Mouse (Mus musculus) spleen, adult 12 weeks (tissue): Measurements from ENCODE around the gene Gjd3.

ENCODE experiments used
- DNase-seq: peaks from one replicate; pipeline ENCODE4 v3.0.0; 2022; ENCODE audit warnings: low spot score

Gjd3 gene

DNA sequence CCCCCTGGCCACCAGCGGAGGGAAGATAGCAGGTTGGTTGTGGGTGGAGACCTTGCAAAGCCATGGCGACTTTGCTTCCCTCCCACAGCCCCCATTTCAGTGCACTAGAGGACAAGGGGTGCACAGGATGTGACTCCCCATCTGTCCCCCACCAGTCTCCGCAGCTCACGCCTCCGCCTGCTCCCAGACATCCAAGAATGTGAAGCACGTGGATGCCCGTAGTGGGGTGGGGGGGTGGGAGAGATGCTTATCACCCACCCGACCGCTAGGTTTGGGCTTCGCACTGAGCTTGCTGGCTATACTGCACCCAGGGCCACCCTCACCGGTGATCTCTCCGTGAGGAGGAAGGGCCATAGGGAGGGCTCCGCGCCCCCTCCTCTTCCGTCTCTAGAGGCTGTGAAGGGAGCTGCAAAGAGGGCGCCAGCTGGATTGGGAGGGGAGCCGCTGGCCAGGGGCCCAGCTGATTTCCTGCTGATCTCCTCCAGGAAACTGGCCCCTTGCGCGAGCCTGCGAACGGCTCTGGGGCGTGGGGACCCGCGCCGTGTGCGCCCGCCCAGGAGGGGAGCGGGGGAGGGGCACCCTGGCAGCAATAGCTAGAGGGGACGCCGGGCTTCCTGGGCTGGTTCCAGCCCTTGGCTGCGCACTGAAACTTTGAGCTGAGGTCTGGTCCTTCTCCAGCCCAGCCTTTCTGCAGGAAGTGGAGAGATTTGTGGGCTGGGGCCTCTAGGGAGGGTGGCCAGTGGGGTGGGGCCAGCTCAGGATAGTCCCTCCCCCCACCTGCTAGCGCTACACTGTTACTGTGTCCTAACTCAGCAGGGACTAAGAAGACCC lies 19.4 kb downstream of the Gjd3 start:
- no peak for DNase-seq

DNA sequence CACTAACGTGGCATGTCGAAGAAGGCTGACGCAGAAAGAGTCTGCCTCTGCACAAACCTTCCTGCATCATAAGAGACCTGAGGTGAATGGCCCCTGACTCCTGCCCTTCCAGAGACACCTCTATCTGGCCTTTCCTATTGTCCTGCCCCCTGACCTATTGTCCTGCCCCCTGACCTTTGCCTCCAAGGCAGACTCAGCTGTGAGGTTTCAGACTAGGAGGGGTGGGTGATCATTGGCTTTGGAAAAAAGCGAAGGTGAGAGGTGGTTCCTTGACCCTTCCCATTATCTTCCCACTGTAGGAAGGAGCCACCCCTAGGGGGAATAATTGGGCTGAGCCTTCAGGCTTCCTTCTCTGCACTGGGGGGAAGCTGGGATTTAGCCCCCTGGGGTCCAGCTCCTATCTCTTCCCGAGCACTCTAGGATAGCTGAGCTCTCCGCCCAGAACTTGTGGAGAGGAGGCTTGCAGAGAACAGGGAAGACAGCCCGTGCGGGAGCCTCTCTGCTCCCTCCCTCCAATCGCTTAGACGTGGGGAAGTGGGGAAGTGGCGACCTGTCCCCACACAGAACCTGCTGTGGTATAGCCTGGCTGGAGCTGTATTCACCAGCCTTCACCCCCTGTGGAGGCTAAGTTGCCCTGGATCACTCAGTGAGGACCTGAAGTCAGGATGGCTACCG lies 20.3 kb downstream of the Gjd3 start:
- DNase-seq = no peak

GRCm38 (mm10) chr11:98961766-98962165 lies 21.1 kb downstream of the Gjd3 start:
- no peak for DNase-seq

- no peak for DNase-seq
Measured at GRCm38 (mm10) chr11:98961051-98961592, 21.7 kb downstream of the Gjd3 start.

DNA sequence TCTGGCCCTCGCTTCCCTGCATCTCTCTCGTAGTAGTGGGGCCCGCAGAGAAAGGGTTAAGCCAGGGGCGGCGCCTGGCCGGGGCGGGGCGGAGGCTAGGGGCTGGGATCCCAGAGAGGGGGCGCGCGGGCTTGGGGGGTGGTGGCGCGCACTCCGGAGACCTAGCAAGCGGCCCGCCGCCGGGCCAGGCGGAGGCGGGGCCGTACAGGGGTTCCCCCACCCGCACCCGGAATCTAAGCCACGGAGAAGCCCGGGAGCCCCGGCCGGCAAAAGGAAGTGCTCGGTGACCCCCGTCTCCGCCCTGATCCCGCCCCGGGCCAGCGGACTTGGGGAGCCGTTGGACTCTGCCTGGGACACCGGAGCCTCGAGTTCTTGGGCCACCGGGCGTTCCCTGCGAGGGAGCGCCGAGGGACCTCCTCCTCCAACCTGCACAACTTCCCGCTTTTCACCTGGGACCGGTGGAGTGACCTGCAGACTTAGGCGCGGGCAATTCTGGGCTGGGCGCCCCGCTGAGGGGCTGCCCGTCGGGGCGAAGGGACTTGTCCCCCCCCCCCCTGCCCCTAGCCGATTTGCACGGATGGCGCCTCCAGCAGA lies 22.4 kb downstream of the Gjd3 start:
- no peak for DNase-seq

DNA sequence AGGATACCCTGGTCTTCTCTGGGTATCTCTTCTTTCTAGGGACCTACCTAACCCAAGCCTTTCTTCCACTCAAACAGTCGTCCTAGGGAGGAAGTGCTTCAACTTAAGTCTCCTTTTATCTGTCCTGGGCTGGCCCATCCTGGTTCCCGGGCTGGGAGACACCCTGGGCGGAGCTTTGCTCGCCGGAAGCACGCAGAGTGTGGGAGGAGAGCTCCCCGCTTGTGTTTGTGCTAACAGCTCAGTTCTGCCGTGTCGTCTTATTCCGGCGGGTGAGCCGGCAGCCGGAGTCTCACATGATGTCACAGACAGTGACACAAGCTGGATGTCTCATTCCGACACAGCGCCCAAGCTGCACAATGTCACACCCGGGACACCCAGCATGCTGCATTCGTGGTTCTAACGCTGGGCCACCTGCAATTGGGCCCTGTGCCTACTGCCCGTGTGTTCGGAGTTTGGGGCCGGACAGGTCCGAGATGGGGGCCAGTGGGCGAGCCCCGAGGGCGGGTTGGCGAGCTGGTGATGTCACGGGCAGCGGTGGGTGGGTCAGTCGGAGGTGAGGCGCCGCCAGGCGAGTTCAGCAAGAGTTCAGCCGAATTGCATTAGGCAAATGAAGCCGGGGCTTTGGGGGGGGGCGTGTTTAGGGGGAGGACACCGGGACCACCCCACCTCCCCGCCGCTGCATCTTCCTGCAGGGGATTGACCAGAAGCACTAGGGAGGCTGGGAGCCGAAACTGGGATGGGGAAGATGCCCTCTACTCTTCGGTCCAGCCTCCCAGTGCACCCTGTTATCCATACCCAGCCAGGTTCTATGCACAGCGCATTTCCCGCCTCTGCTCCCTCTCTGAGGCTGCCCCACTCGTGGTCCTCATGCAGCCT lies 23.1 kb downstream of the Gjd3 start:
- peak; percentile 69 for DNase-seq

GRCm38 (mm10) chr11:98956340-98956739 lies 26.5 kb downstream of the Gjd3 start:
- no peak for DNase-seq

GRCm38 (mm10) chr11:98955707-98956235 lies 27.0 kb downstream of the Gjd3 start:
- DNase-seq = no peak

- no peak for DNase-seq
Measured at GRCm38 (mm10) chr11:98954801-98955706, 27.8 kb downstream of the Gjd3 start.

DNA sequence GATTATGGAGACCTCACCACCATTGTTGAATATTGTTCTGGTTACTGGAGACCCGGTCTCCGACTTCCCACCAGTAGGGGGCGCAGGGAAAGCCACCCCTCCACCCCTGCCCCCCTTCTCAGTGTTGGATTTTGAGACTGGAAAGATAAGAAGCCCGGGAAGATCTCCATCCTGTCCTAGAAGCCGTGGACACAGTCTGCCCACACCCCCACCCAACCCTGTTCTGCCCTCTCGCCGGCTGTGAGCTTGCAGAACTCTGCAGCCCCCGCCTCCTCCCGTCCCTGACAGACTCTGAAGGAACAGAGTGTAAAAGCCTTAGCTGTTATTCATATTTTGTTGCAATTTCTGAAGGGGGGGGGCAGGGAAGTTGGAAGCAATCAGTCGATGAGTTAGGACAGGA lies 28.4 kb downstream of the Gjd3 start:
- DNase-seq = no peak

GRCm38 (mm10) chr11:98953835-98954320 lies 28.9 kb downstream of the Gjd3 start:
- no peak for DNase-seq

- DNase-seq = no peak
Measured at GRCm38 (mm10) chr11:98953361-98953760, 29.5 kb downstream of the Gjd3 start.

DNA sequence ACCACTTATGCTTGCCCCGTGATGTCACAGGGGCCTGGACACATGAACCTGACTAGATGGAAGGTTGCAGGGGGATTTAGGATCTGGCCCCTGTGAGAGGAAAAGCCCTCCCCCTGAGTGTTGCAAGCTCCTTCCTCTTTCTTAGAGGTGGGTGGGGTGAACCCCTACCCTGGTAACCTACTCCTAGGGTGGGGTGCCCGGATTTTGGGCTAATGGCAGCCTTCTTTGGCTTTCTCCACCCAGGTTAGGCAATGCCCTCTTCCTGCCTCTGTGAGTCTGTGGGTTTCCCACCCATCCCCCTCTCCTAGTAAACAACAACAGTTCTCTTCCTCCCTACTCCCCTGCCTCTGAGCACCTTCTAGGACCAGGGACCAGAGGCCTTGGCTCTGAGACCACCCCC lies 30.1 kb downstream of the Gjd3 start:
- DNase-seq = no peak

GRCm38 (mm10) chr11:98952111-98952510 lies 30.7 kb downstream of the Gjd3 start:
- no peak for DNase-seq

DNA sequence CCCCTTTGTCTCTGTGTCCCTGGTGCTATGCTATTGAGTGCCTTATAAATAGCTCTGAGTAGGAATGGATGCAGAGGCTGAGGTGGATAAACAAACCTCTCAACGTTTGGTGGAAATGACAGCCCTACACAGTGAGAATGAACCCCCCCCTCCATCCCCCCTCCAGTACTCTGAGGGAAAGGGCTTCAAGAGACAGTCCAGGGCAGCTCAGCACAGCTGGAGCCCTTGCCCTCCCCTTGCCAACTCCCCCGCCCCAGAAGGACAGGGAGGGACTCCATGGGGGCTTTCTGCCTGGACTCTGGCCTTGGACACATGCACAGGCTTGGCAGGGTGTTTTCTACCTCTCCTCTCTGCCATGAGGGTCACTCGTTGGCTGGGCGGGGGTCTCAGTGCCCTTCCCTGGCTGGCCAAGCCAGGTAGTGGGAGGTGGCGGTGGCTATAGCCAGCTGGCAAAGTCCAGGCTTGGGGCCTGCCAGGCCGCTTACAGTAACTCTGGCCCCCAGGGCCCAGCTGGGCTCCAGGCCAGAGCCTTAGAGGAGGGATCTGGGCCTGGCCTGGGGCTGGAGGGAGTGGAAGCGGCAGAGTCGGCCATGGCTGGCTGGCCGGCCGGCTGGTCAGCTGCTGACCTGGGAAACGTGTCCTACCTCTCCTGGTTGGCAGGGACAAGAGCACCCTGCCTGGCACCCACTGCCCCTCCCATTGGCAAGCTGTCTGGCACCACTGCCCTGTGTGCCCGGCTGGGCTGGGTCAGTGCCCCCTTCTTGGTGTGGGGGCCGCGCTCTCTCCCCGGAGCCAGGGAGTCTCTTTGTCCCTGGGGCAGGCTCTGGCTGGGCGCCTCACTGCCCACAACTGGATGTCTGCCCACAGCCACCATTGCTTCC lies 31.6 kb downstream of the Gjd3 start:
- DNase-seq = no peak

- DNase-seq = no peak
Measured at GRCm38 (mm10) chr11:98950484-98950883, 32.3 kb downstream of the Gjd3 start.

GRCm38 (mm10) chr11:98949958-98950460 lies 32.8 kb downstream of the Gjd3 start:
- DNase-seq = no peak

DNA sequence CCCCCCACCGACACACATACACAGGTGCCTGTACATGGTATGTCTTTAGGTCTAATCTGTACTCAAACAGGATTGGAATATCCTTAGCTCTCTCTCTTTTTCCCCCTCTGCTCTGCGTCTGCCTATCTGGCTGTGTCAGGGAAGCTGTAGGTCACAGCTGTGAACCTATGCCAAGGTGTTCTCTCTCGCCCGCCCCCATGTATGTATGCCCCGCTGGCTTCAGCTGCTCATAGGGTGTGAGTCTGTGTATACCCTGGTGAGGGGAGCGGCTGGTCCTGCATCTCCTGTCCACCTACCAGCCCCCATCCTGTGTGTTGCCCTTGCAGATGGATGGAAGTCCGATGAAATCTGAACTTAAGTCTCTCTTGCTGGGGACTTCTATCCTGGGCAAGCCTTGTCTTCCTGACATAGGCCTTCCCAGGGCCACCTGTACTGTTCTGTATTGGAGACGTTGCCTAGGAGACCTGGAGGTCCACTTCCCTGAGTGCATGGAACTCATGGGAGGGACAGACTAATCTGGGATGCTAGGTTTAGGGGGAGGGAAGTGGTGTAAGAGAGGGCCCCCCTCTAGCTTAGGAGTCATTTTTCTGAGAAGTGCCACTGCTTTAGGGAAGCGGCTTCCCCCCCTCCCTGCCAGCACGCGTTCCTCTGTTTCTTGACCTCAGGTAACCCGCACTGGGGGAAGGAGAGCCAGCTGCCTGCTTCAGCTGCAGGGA lies 33.4 kb downstream of the Gjd3 start:
- no peak for DNase-seq
